Mouse (Mus musculus) E14TG2a.4 (cell line): ENCODE results near the gene Slpi.

Source experiments
- H3K27me3 ChIP-seq: 2 replicates; pipeline ENCODE4 v1.6.1; 2014; ENCODE audit warnings: low read length, control low read depth; ENCODE audit not compliant: insufficient read depth
- H3K36me3 ChIP-seq: 2 replicates; pipeline ENCODE4 v1.6.1; 2014; ENCODE audit warnings: low read length, control low read depth; ENCODE audit not compliant: insufficient read depth
- H3K4me1 ChIP-seq: replicated peaks from 2 replicates; pipeline ENCODE4 v1.6.1; 2014; ENCODE audit warnings: low read depth, low read length, control low read depth
- H3K4me3 ChIP-seq: replicated peaks from 2 replicates; pipeline ENCODE4 v1.5.1; 2014; ENCODE audit warnings: mild to moderate bottlenecking, low read length
- H3K9me3 ChIP-seq: 2 replicates; pipeline ENCODE4 v1.6.1; 2014; ENCODE audit warnings: low read length, control low read depth
- CTCF ChIP-seq: conservative IDR thresholded peaks from 2 replicates; pipeline ENCODE4 v1.5.1; 2014; ENCODE audit warnings: low read length
- NANOG ChIP-seq: IDR thresholded peaks from 2 replicates; pipeline ENCODE4 v1.6.1; 2014; ENCODE audit warnings: borderline replicate concordance, low read length, mixed read lengths
- POU5F1 ChIP-seq: IDR thresholded peaks from 2 replicates; pipeline ENCODE4 v1.6.1; 2014; ENCODE audit warnings: low read length, borderline replicate concordance

Gene Slpi

GRCm38 (mm10) chr2:164396076-164396475 lies 7.2 kb upstream of the Slpi start:
- TF ChIP-seq CTCF (no peak), POU5F1 (no peak)
- Histone ChIP-seq H3K4me1 (peaks cover 16% of the 10 kb centered on the region), H3K4me3 (no peak overlapping the region), H3K36me3 (no peaks in the 10 kb centered on the region), H3K9me3 (peaks cover 4% of the 10 kb centered on the region), H3K27me3 (peaks cover 85% of the 10 kb centered on the region)

- Histone ChIP-seq H3K4me1 (peaks cover 12% of the 10 kb centered on the region), H3K36me3 (no peaks in the 10 kb centered on the region), H3K27me3 (peaks cover 88% of the 10 kb centered on the region), H3K9me3 (peaks cover 13% of the 10 kb centered on the region), H3K4me3 (peak overlapping the region; percentile 50)
- TF ChIP-seq CTCF (no peak), POU5F1 (no peak), NANOG (no peak)
These were observed 4.2 kb upstream of the Slpi start for GRCm38 (mm10) chr2:164393126-164393525.

GRCm38 (mm10) chr2:164389499-164389898 lies 604 bp upstream of the Slpi start:
- peaks cover 16% of the 10 kb centered on the region for H3K4me1 ChIP-seq
- TF ChIP-seq CTCF = peak; percentile 95
- no peak for TF ChIP-seq NANOG
- H3K9me3 ChIP-seq = peaks cover 13% of the 10 kb centered on the region
- peak overlapping the region; percentile 75 for H3K4me3 ChIP-seq
- H3K27me3 ChIP-seq = peaks cover 80% of the 10 kb centered on the region
- H3K36me3 ChIP-seq = no peaks in the 10 kb centered on the region

DNA sequence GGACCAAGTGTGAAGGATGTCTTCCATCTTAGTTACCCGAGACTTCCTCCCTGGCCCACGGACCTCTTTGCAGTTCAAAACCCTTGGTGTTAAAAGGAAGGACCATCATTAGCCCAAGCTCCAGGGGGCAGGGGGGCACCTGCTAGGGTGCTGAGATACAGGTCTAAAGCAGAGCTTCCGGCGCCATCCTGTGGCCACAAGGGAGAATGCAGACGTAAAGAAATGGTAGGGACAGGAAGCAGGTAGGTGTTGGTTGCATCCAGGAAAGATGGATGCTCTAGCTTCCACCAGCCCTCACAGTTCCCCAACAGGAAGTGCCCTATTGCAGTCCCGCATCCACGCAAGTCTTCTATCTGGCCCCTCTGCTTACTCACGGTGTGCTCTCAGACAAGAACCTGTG lies 1.9 kb downstream of the Slpi start:
- H3K27me3 ChIP-seq = peaks cover 73% of the 10 kb centered on the region
- peaks cover 10% of the 10 kb centered on the region for H3K4me1 ChIP-seq
- TF ChIP-seq CTCF (peak; percentile 52), NANOG (no peak), POU5F1 (no peak)
- no peaks in the 10 kb centered on the region for H3K36me3 ChIP-seq
- H3K9me3 ChIP-seq = peaks cover 13% of the 10 kb centered on the region
- H3K4me3 ChIP-seq = no peak overlapping the region

GRCm38 (mm10) chr2:164385927-164386763 lies 2.8 kb downstream of the Slpi start:
- TF ChIP-seq CTCF (no peak), NANOG (no peak), POU5F1 (no peak)
- peaks cover 10% of the 10 kb centered on the region for H3K4me1 ChIP-seq

DNA sequence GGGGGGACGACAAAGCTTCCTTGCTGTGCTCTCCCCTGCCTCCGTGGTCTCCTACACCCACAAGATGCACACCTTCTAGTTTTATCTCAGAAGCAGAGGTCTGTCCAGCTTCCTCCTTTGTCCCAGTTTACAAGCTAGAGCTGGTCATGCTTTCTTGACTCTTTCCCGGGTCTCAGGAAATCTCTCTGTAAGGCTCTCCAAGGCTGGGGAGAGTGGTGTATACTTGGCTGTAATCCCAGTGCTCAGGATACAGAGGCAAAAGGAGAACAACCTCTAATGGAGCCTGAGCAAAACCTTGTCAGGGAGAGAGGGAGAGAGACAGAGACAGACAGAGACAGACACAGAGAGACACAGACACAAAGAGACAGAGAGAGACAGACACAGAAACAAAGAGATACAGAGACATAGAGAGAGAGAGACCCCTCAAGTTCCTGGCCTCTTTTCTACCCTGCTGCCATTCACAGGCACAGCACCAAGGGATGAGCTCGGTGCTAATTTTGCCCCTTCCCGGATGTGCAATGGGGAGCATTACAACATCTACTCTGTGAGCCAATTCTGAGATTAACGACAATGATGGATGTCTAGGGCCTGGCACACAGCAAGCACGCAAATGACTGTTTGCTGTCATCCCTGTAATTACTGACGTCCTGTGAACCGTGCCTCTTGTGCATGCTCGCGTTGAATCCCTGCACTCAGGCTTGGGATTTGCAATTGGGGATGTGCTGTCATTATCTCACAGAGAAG lies 5.1 kb downstream of the Slpi start:
- Histone ChIP-seq H3K9me3 (no peaks in the 10 kb centered on the region), H3K27me3 (peaks cover 44% of the 10 kb centered on the region), H3K4me1 (peaks cover 6% of the 10 kb centered on the region), H3K36me3 (no peaks in the 10 kb centered on the region), H3K4me3 (no peak overlapping the region)
- TF ChIP-seq CTCF (no peak), POU5F1 (no peak), NANOG (no peak)

More at GRCm38 (mm10) chr2:164385927-164386763, 2.8 kb downstream of the Slpi start:
- Histone ChIP-seq H3K36me3 (no peaks in the 10 kb centered on the region), H3K9me3 (peaks cover 10% of the 10 kb centered on the region), H3K27me3 (peaks cover 67% of the 10 kb centered on the region), H3K4me3 (no peak overlapping the region)

GRCm38 (mm10) chr2:164382971-164383370 lies 5.9 kb downstream of the Slpi start:
- Histone ChIP-seq H3K36me3 (no peaks in the 10 kb centered on the region), H3K4me3 (no peak overlapping the region), H3K4me1 (peaks cover 4% of the 10 kb centered on the region; the same call in 1 of the 2 replicates), H3K9me3 (no peaks in the 10 kb centered on the region), H3K27me3 (peaks cover 35% of the 10 kb centered on the region)
- TF ChIP-seq POU5F1 = no peak
- no peak for TF ChIP-seq NANOG
- no peak; the same call in 1 of the 2 replicates for TF ChIP-seq CTCF

- peaks cover 24% of the 10 kb centered on the region for H3K27me3 ChIP-seq
- peaks cover 4% of the 10 kb centered on the region; the same call in 1 of the 2 replicates for H3K4me1 ChIP-seq
- no peak overlapping the region for H3K4me3 ChIP-seq
- TF ChIP-seq POU5F1 (no peak), CTCF (peak; percentile 70)
- H3K36me3 ChIP-seq = no peaks in the 10 kb centered on the region
- no peaks in the 10 kb centered on the region for H3K9me3 ChIP-seq
These were observed 7.2 kb downstream of the Slpi start for GRCm38 (mm10) chr2:164381726-164382125.
